Mouse (Mus musculus) inflammation-experienced regulatory T-cells, adult 6 months (primary cell): ENCODE measurements around the gene Gtf2h1. TPM values are rescaled to one million over a fixed set of nuclear protein-coding genes. Genes with fewer than 3 reads are reported as not detected.

Experiments used
- ATAC-seq: one replicate; pipeline ENCODE4 v1.8.0; 2017
- polyA plus RNA-seq, 3 experiments: library from polyadenylated mRNA; unstranded; fragments of 100-300 nt; shearing (Covaris generic); gene quantifications; one replicate each; pipeline ENCODE4 v1.2.1; 2017

The Gtf2h1 gene
- polyA plus RNA-seq, 3 experiments from 2014 or later = 26.7 to 29.9 (median 27.0) TPM

DNA sequence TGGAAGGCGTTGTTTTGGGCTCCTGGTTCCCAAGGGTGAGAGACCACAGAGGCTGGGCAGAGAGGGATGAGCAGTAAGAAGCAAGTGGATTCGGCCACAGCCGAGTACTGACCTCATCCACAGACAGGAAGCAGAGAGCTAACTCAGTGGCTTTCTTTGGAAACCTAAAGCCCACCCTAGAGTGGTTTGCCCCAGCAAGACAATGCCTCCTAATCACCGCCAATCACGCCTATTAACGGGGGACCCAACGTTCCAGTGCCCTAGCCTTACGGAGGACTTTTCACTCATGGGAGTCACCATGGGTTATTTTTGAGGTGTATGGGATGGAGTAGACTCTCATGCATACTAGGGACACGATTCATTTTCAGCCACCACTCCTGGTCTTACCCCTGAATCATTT, 57.5 kb downstream of the Gtf2h1 start:
- ATAC-seq = no peak

DNA sequence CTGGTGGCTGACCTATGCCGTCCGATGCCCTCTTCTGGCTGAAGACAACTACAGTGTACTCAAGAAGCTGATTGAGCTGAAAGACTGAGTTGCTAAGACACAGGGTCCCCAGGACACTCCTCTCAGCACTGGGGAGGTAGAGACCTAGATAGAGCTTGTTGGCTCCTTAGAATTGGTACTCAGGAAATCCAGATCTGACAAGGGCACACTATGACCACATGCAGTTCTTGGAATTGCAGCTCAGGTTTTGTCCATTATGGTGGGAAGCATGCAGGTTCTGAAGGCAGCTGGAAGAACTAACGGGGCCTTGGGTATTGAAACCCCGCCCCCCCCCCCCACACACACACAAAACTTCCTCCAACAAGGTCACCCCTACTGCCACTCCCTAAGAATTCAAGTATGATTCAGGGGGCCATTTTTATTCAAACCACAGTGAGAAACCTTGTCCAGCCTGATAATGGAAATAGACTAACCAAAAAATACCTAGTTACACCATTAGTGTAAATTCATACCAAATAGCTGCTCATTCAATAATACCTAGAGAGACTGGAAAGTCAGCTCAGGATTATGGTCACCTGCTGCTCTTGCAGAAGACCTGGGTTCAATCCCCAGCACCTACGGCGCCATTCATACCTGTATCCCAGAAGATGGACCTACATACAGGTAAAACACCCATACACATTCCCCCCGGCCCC, 60.1 kb downstream of the Gtf2h1 start:
- no peak for ATAC-seq

DNA sequence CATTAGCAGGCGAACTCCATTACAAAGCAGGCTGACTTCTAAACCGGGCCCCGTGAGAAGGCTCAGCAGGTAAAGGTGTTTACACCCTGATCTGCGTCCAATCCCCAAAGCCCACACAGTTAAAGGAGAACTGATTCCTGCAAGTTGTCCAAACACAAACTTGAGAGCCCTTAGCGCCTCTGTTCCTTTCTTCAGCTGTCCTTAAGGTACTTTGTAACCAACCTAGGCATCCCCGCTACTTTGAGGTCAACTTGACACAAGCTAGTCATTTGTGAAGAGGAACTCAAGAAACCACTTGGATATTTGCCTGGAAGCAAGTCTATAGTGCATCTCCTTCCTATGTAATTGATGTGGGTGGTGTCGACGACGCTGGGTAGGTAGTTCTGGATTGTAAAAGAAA, 61.5 kb downstream of the Gtf2h1 start:
- ATAC-seq = no peak

DNA sequence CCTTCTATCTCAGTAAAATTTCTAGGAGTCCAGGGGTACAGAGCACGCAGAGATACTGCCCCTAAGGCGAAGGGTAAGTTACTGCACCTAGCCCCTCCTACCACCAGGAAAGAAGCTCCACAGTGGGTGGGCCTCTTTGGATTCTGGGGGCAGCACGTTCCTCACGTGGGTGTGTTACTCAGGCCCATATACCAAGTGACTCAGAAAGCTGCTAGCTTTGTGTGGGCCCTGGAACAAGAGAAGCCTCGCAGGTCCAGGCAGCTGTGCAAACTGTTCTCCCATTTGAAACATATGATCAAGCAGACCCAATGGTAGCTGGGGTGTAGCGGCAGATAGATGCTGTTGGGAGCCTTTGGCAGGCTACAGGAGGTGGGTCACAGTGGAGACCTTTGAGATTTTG, 63.1 kb downstream of the Gtf2h1 start:
- ATAC-seq = no peak

DNA sequence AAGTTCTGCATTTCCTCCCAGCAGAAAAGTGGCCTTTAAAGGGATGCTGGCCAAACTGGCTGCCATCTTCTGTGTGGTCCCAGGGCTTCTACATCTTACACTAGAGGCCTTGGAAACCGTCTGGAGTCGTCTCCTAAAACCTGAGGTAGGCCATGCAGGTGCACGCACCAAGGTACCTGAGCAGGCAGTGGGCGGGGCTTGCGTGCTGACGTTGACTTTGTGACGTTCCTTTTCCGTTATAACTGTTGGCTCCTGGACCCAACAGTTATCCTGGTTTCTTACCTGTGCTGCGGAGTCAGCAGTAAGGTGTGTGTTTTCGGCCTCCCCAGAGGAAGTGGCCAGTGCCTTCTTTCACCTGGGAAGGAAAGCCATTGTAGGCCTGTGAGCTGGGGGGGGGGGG, 65.1 kb downstream of the Gtf2h1 start, which contains the start of gene Ldhc:
TSS of gene Ldhc (plus strand) at position 208 of the 400 bp plus-strand sequence.
- no peak for ATAC-seq

DNA sequence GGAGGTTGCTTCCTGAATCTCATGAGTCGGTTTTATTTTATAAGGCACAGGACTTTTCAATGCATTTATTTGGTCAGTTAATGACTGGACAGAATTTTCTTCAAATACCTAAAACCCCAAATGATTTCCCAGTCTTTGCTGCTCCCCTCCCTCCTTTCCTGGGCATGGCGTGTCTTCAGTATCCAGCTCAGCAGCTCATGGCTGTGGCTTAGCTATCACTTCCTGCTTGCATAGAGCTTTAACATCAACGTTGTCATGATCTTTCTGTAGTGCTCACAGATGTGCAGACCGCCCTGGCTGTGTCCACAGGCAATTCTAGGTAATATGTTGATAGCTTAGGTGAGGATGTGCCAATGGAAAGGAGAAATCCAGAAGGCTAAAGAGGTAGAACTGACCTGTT, 76.1 kb downstream of the Gtf2h1 start:
- ATAC-seq = no peak

Other genes starting within 250 kb of the Gtf2h1 start
- gene Sergef, start 156.3 kb upstream of the Gtf2h1 start, polyA plus RNA-seq = 10 to 100 TPM; 17.1 to 20.4 (median 18.8) TPM
- gene Tph1, start 123.6 kb upstream of the Gtf2h1 start, polyA plus RNA-seq = 1 to 10 TPM in 2 of 3 experiments, not detected in 1; 1.5 to 1.7 TPM
- 10 to 100 TPM; 17.8 to 22.5 (median 18.4) TPM for gene Saal1, start 85.4 kb upstream of the Gtf2h1 start, polyA plus RNA-seq
- gene Saa3, start 80.4 kb upstream of the Gtf2h1 start, polyA plus RNA-seq = not detected
- gene Saa4, start 63.5 kb upstream of the Gtf2h1 start, polyA plus RNA-seq = not detected
- not detected for gene Saa1, start 53.1 kb upstream of the Gtf2h1 start, polyA plus RNA-seq
- not detected for gene Saa2, start 44.3 kb upstream of the Gtf2h1 start, polyA plus RNA-seq
- gene Hps5, start within 50 bp of the Gtf2h1 start, polyA plus RNA-seq = 10 to 100 TPM; 16.4 to 22.3 (median 19.7) TPM
- 1,000 to 10,000 TPM in 1 of 3 experiments, 100 to 1,000 TPM in 2; 790 to 1,249 (median 846) TPM for gene Ldha, start 45.4 kb downstream of the Gtf2h1 start, polyA plus RNA-seq
- not detected for gene Ldhc, start 65.1 kb downstream of the Gtf2h1 start, polyA plus RNA-seq
- 100 to 1,000 TPM; 101 to 140 (median 128) TPM for gene Tsg101, start 123.9 kb downstream of the Gtf2h1 start, polyA plus RNA-seq
- gene Uevld, start 162.4 kb downstream of the Gtf2h1 start, polyA plus RNA-seq = 10 to 100 TPM in 1 of 3 experiments, 1 to 10 TPM in 2; 7.7 to 12.0 (median 8.1) TPM
- not detected for gene Gm9999, start 187.5 kb downstream of the Gtf2h1 start, polyA plus RNA-seq
- gene Spty2d1, start 212.3 kb downstream of the Gtf2h1 start, polyA plus RNA-seq = 10 to 100 TPM; 28.3 to 49.5 (median 29.4) TPM